Mouse (Mus musculus) lung, postnatal 10 days (tissue): Measurements from ENCODE around the gene Rd3l.

ENCODE experiments used
- DNase-seq: peaks from one replicate; pipeline ENCODE4 v3.0.0; 2021

Gene Rd3l

GRCm38 (mm10) chr12:111980887-111981367 is at the start of gene Rd3l:
TSS of gene Rd3l (minus strand) at chr12:111981317.
- no peak for DNase-seq

- no peak for DNase-seq
These were observed 46.3 kb upstream of the Rd3l start for GRCm38 (mm10) chr12:112027408-112027807.

GRCm38 (mm10) chr12:112025907-112026645 is 45.0 kb upstream of the Rd3l start:
- DNase-seq = no peak

- DNase-seq = no peak
These were observed 44.3 kb upstream of the Rd3l start for GRCm38 (mm10) chr12:112025457-112025856.

- no peak for DNase-seq
These were observed 43.6 kb upstream of the Rd3l start for GRCm38 (mm10) chr12:112024581-112025310.

GRCm38 (mm10) chr12:112023306-112023705 is 42.2 kb upstream of the Rd3l start:
- DNase-seq = no peak

GRCm38 (mm10) chr12:112016346-112016745 is 35.2 kb upstream of the Rd3l start:
- DNase-seq = no peak

- no peak for DNase-seq
These were observed 32.2 kb upstream of the Rd3l start for GRCm38 (mm10) chr12:112013271-112013801.

- no peak for DNase-seq
These were observed 31.6 kb upstream of the Rd3l start for GRCm38 (mm10) chr12:112012511-112013270.

GRCm38 (mm10) chr12:112001223-112001622 is 20.1 kb upstream of the Rd3l start:
- DNase-seq = peak; percentile 81

- DNase-seq = no peak
These were observed 18.6 kb upstream of the Rd3l start for GRCm38 (mm10) chr12:111999735-112000134.

GRCm38 (mm10) chr12:111995161-111995560 is 14.0 kb upstream of the Rd3l start:
- DNase-seq = no peak

- DNase-seq = no peak
These were observed 11.5 kb upstream of the Rd3l start for GRCm38 (mm10) chr12:111992626-111993025.

GRCm38 (mm10) chr12:111986756-111987155 is 5.6 kb upstream of the Rd3l start:
- DNase-seq = no peak

- DNase-seq = no peak
These were observed 2.0 kb upstream of the Rd3l start for GRCm38 (mm10) chr12:111983165-111983564.

GRCm38 (mm10) chr12:111981831-111982230 is 714 bp upstream of the Rd3l start:
- no peak for DNase-seq

GRCm38 (mm10) chr12:111978274-111978673 is 2.8 kb downstream of the Rd3l start:
- no peak for DNase-seq

GRCm38 (mm10) chr12:111977138-111977537 is 4.0 kb downstream of the Rd3l start:
- peak; percentile 70 for DNase-seq

- no peak for DNase-seq
These were observed 6.5 kb downstream of the Rd3l start for GRCm38 (mm10) chr12:111974578-111974977.

GRCm38 (mm10) chr12:111972504-111972903 is 8.6 kb downstream of the Rd3l start:
- DNase-seq = no peak

- DNase-seq = no peak
These were observed 9.9 kb downstream of the Rd3l start, which contains the start of gene Tdrd9 for GRCm38 (mm10) chr12:111971231-111971686. TSS of gene Tdrd9 (plus strand) at chr12:111971559.

GRCm38 (mm10) chr12:111970085-111970484 is 11.0 kb downstream of the Rd3l start:
- DNase-seq = no peak

GRCm38 (mm10) chr12:111966683-111967173 is 14.4 kb downstream of the Rd3l start, which contains the start of gene Atp5mpl:
TSS of gene Atp5mpl (minus strand) at chr12:111966977.
- DNase-seq = peak; percentile 98
